Mouse (Mus musculus) bone marrow macrophage, adult 2 months (primary cell): Measurements from ENCODE around the gene Scd4.

Source experiments
- CTCF ChIP-seq: IDR thresholded peaks from 2 replicates; pipeline ENCODE4 v1.5.1; 2012; ENCODE audit warnings: low read depth, mild to moderate bottlenecking, low read length, moderate library complexity
- POLR2A ChIP-seq: IDR thresholded peaks from 2 replicates; pipeline ENCODE4 v1.6.1; 2012; ENCODE audit warnings: mild to moderate bottlenecking, low read depth, low read length, borderline replicate concordance

GRCm38 (mm10) chr19:44304851-44305510, 27.9 kb upstream of the Scd4 start:
- TF ChIP-seq CTCF (no peak), POLR2A (no peak)
